Mouse (Mus musculus) CH12.LX (cell line): ENCODE results near the gene Gm12117. TPM values are rescaled to one million over a fixed set of nuclear protein-coding genes. Genes with fewer than 3 reads are reported as not detected.

Experiments used
- DNase-seq: peaks from one replicate; pipeline ENCODE4 v3.0.0-alpha.2; 2013; ENCODE audit errors: extremely low read depth
- H3K27ac ChIP-seq: 2 replicates; pipeline ENCODE4 v1.5.1; 2012; ENCODE audit warnings: low read depth, mild to moderate bottlenecking, control low read depth, moderate library complexity; ENCODE audit not compliant: insufficient read depth
- H3K27me3 ChIP-seq: replicated peaks from 2 replicates; pipeline ENCODE3; 2012; ENCODE audit warnings: inconsistent platforms
- H3K36me3 ChIP-seq, 2 experiments: replicated peaks in 1 of 2; 2 replicates each; pipeline versions ENCODE3 to v1.6.1; 2012; ENCODE audit warnings: inconsistent platforms in 1 of 2, low read length in 1 of 2, mild to moderate bottlenecking in 1 of 2, mixed read lengths in 1 of 2, moderate library complexity in 1 of 2; ENCODE audit not compliant: control insufficient read depth in 1 of 2, insufficient read depth in 1 of 2
- H3K4me1 ChIP-seq, 2 experiments: 2 replicates each; pipeline ENCODE4 v1.6.1; 2012; ENCODE audit warnings: inconsistent platforms in 1 of 2, moderate library complexity in 1 of 2; ENCODE audit not compliant: insufficient read depth in 2 of 2, control insufficient read depth in 1 of 2
- H3K4me2 ChIP-seq: 2 replicates; pipeline ENCODE4 v1.6.1; 2012; ENCODE audit warnings: low read depth, mild to moderate bottlenecking, control low read depth; ENCODE audit not compliant: poor library complexity, insufficient read depth, severe bottlenecking
- H3K4me3 ChIP-seq, 3 experiments: fragments of 150-350 bp in 1 of 3; sonication (generic) in 1 of 3; replicated peaks in 1 of 3; 2 replicates each; pipeline versions ENCODE3 to v1.5.1; 2011 to 2012; ENCODE audit warnings: low read depth in 2 of 3, low read length in 2 of 3, mild to moderate bottlenecking in 2 of 3, moderate library complexity in 2 of 3, control low read depth in 1 of 3, improper control_type of control experiment in 1 of 3, inconsistent platforms in 1 of 3, mixed read lengths in 1 of 3; ENCODE audit not compliant: poor library complexity in 1 of 3
- H3K79me2 ChIP-seq: replicated peaks from 2 replicates; pipeline ENCODE4 v1.6.1; 2012; ENCODE audit warnings: mild to moderate bottlenecking, moderate library complexity; ENCODE audit not compliant: control insufficient read depth, poor library complexity, insufficient read depth, severe bottlenecking; ENCODE audit errors: extremely low read depth
- H3K9ac ChIP-seq: 2 replicates; pipeline ENCODE4 v1.6.1; 2012; ENCODE audit warnings: low read depth, mild to moderate bottlenecking, control low read depth, moderate library complexity; ENCODE audit not compliant: insufficient read depth
- H3K9me3 ChIP-seq: replicated peaks from 2 replicates; pipeline ENCODE3; 2012; ENCODE audit warnings: low read length, inconsistent platforms, mixed read lengths
- CTCF ChIP-seq, 2 experiments: IDR thresholded peaks in 1 of 2; conservative IDR thresholded peaks in 1 of 2; 2 replicates each; pipeline ENCODE4 v1.5.1; 2011 to 2012; ENCODE audit warnings: low read depth in 2 of 2, low read length in 2 of 2, improper control_type of control experiment in 1 of 2, inconsistent platforms in 1 of 2, mild to moderate bottlenecking in 1 of 2, moderate library complexity in 1 of 2
- EP300 ChIP-seq: IDR thresholded peaks from 2 replicates; pipeline ENCODE4 v1.6.1; 2011; ENCODE audit warnings: low read length, improper control_type of control experiment
- JUN ChIP-seq: IDR thresholded peaks from 2 replicates; pipeline ENCODE4 v1.6.1; 2011; ENCODE audit warnings: low read depth, mild to moderate bottlenecking, low read length, improper control_type of control experiment, moderate library complexity; ENCODE audit not compliant: insufficient read depth
- MAFK ChIP-seq: IDR thresholded peaks from 2 replicates; pipeline ENCODE4 v1.6.1; 2011; ENCODE audit warnings: low read length, improper control_type of control experiment; ENCODE audit not compliant: insufficient replicate concordance
- MAX ChIP-seq: IDR thresholded peaks from 2 replicates; pipeline ENCODE4 v1.6.1; 2011; ENCODE audit warnings: low read length, improper control_type of control experiment
- MAZ ChIP-seq: IDR thresholded peaks from 2 replicates; pipeline ENCODE4 v1.6.1; 2012; ENCODE audit warnings: low read depth, mild to moderate bottlenecking, inconsistent platforms, low read length, improper control_type of control experiment, moderate library complexity
- MXI1 ChIP-seq: IDR thresholded peaks from 2 replicates; pipeline ENCODE4 v1.6.1; 2011; ENCODE audit warnings: mild to moderate bottlenecking, low read depth, low read length, improper control_type of control experiment
- MYC ChIP-seq: IDR thresholded peaks from 2 replicates; pipeline ENCODE4 v1.6.1; 2011; ENCODE audit warnings: low read depth, mild to moderate bottlenecking, improper control_type of control experiment, low read length
- NELFE ChIP-seq: IDR thresholded peaks from 2 replicates; pipeline ENCODE4 v1.6.1; 2011; ENCODE audit warnings: low read depth, low read length, improper control_type of control experiment
- POLR2A ChIP-seq: IDR thresholded peaks from 2 replicates; pipeline ENCODE4 v1.6.1; 2011; ENCODE audit warnings: low read depth, mild to moderate bottlenecking, improper control_type of control experiment, low read length
- RCOR1 ChIP-seq: conservative IDR thresholded peaks from 2 replicates; pipeline ENCODE4 v1.6.1; 2012; ENCODE audit warnings: low read depth, mild to moderate bottlenecking, inconsistent platforms, low read length, improper control_type of control experiment
- SIN3A ChIP-seq: IDR thresholded peaks from 2 replicates; pipeline ENCODE4 v1.6.1; 2012; ENCODE audit warnings: low read length, improper control_type of control experiment, inconsistent platforms
- SMC3 ChIP-seq: IDR thresholded peaks from 2 replicates; pipeline ENCODE4 v1.6.1; 2011; ENCODE audit warnings: low read depth, low read length, improper control_type of control experiment
- UBTF ChIP-seq: IDR thresholded peaks from 2 replicates; pipeline ENCODE4 v1.6.1; 2012; ENCODE audit warnings: low read depth, mild to moderate bottlenecking, inconsistent platforms, low read length, improper control_type of control experiment, moderate library complexity
- ZNF384 ChIP-seq: IDR thresholded peaks from 2 replicates; pipeline ENCODE4 v1.6.1; 2012; ENCODE audit warnings: low read depth, low read length, improper control_type of control experiment, inconsistent platforms
- dilution Hi-C: fragments of 300-500 bp; cut with MboI; formaldehyde crosslinking; loops from 2 replicates; pipeline ENCODE4 v1.14.3; 2020; ENCODE audit warnings: low sequenced_read_pairs; ENCODE audit not compliant: extremely low pct_unique_long_range_greater_than_20kb, extremely low pct_ligation_motif_present
- in situ Hi-C: fragments of 300-500 bp; cut with MboI; formaldehyde crosslinking; loops from 3 replicates; pipeline ENCODE4 v1.14.3; 2019; ENCODE audit warnings: low sequenced_read_pairs, low pct_ligation_motif_present, low pct_unique_long_range_greater_than_20kb, mixed read lengths
- polyA plus RNA-seq: library from polyadenylated mRNA; unstranded; fragments of >175 nt; gene quantifications from 2 replicates; pipeline ENCODE4 v1.2.1, GENCODE M21; 2012; ENCODE audit warnings: low read depth; ENCODE audit not compliant: insufficient read length
- total RNA-seq, 2 experiments: library from RNA; depleted of rRNA; stranded (reverse); fragments of 300-350 nt in 1 of 2; fragments of >200 nt in 1 of 2; gene quantifications; 2 replicates each; pipeline ENCODE4 v1.2.3; 2012 to 2014

The Gm12117 gene
- total and polyA plus RNA-seq, 3 experiments, result 0.46 TPM; not detected in 2

GRCm38 (mm10) chr11:33309566-33309965 lies 33.0 kb upstream of the Gm12117 start:
- no peak for TF ChIP-seq SMC3
- H3K36me3 ChIP-seq, result no peaks in the 10 kb centered on the region
- no peak overlapping the region for H3K4me3 ChIP-seq
- H3K9ac ChIP-seq, result no peak overlapping the region
- no peaks in the 10 kb centered on the region for H3K4me1 ChIP-seq
- H3K27me3 ChIP-seq, result no peaks in the 10 kb centered on the region
- in situ Hi-C loops (no loop called here), dilution Hi-C loops (no loop called here)
- no peak for DNase-seq
- H3K9me3 ChIP-seq, result no peaks in the 10 kb centered on the region
- H3K4me2 ChIP-seq, result no peak overlapping the region
- H3K79me2 ChIP-seq, result no peaks in the 10 kb centered on the region
- no peak overlapping the region for H3K27ac ChIP-seq

- H3K4me3 ChIP-seq, result no peak overlapping the region
- TF ChIP-seq MAFK (no peak), MAX (no peak), EP300 (no peak), SMC3 (no peak), ZNF384 (no peak), RCOR1 (no peak), JUN (no peak), SIN3A (no peak), MAZ (no peak), CTCF (conservative IDR thresholded peaks at IDR 0.05 in 1 of 2, IDR thresholded peaks at IDR 0.05 in 1 of 2; ENCODE audit: low read depth in 2 of 2, low read length in 2 of 2) (no peak), MYC (no peak), UBTF (no peak)
- TF ChIP-seq, all 38 proteins: peak for 0
- H3K9me3 ChIP-seq, result no peaks in the 10 kb centered on the region
- no peak overlapping the region for H3K4me2 ChIP-seq
- in situ Hi-C loops, result no loop called here
- dilution Hi-C loops, result no loop called here
- no peaks in the 10 kb centered on the region for H3K79me2 ChIP-seq
- no peak overlapping the region for H3K27ac ChIP-seq
- no peaks in the 10 kb centered on the region for H3K27me3 ChIP-seq
- no peaks in the 10 kb centered on the region for H3K4me1 ChIP-seq
- H3K9ac ChIP-seq, result no peak overlapping the region
- H3K36me3 ChIP-seq, result no peaks in the 10 kb centered on the region
- no peak for DNase-seq
These were observed 24.3 kb upstream of the Gm12117 start for GRCm38 (mm10) chr11:33300859-33301258.

- Histone ChIP-seq H3K27me3 (no peaks in the 10 kb centered on the region), H3K4me2 (no peak overlapping the region), H3K9ac (no peak overlapping the region), H3K4me1 (no peaks in the 10 kb centered on the region), H3K79me2 (no peaks in the 10 kb centered on the region), H3K27ac (no peak overlapping the region), H3K9me3 (no peaks in the 10 kb centered on the region), H3K4me3 (no peak overlapping the region), H3K36me3 (no peaks in the 10 kb centered on the region)
- DNase-seq, result no peak
- dilution Hi-C loops (no loop called here), in situ Hi-C loops (loop anchor here (5.0 kb wide), 1 partner anchor 122 kb away; no protein-coding TSS in a partner anchor)
- TF ChIP-seq MXI1, result no peak
- no peak for TF ChIP-seq NELFE
- TF ChIP-seq CTCF (conservative IDR thresholded peaks at IDR 0.05 in 1 of 2, IDR thresholded peaks at IDR 0.05 in 1 of 2; ENCODE audit: low read depth in 2 of 2, low read length in 2 of 2), result no peak
- no peak for TF ChIP-seq POLR2A
These were observed 22.8 kb upstream of the Gm12117 start for GRCm38 (mm10) chr11:33299371-33299770.
